Mouse (Mus musculus): ENCODE data around the gene Spn. TPM values are rescaled to one million over a fixed set of nuclear protein-coding genes. Genes with fewer than 3 reads are reported as not detected.

The Spn gene
- polyA plus RNA-seq, 1 experiment from 2014 or later: 0.23 TPM

Other genes with a start within 250 kb of the Spn start
- gene Tmem219, start 214.9 kb downstream of the Spn start, polyA plus RNA-seq (2015; fragmentation: Nextera tagmentation; extraction: Ambion mirVana): 19.2 and 23.0 TPM in 2 replicates
- gene Kctd13, start 208.9 kb downstream of the Spn start, polyA plus RNA-seq (2015; fragmentation: Nextera tagmentation; extraction: Ambion mirVana): 12.3 and 14.8 TPM in 2 replicates
- 0.08 and 0.20 TPM in 2 replicates for gene Asphd1, start 188.2 kb downstream of the Spn start, polyA plus RNA-seq (2015; fragmentation: Nextera tagmentation; extraction: Ambion mirVana)
- gene Sez6l2, start 187.3 kb downstream of the Spn start, polyA plus RNA-seq (2015; fragmentation: Nextera tagmentation; extraction: Ambion mirVana): 0.65 and 0.83 TPM in 2 replicates
- 67.4 and 86.6 TPM in 2 replicates for gene Cdipt, start 161.9 kb downstream of the Spn start, polyA plus RNA-seq (2015; fragmentation: Nextera tagmentation; extraction: Ambion mirVana)
- 0.85 and 1.6 TPM in 2 replicates for gene Cdiptos, start 161.7 kb downstream of the Spn start, polyA plus RNA-seq (2015; fragmentation: Nextera tagmentation; extraction: Ambion mirVana)
- 14.5 and 18.1 TPM in 2 replicates for gene Mvp, start 123.2 kb downstream of the Spn start, polyA plus RNA-seq (2015; fragmentation: Nextera tagmentation; extraction: Ambion mirVana)
- 0.74 TPM in 1 of 2 replicates, not detected in the other for gene Pagr1b, start 121.3 kb downstream of the Spn start, polyA plus RNA-seq (2015; fragmentation: Nextera tagmentation; extraction: Ambion mirVana)
- gene Pagr1a, start 120.5 kb downstream of the Spn start, polyA plus RNA-seq (2015; fragmentation: Nextera tagmentation; extraction: Ambion mirVana): 59.7 and 73.1 TPM in 2 replicates
- gene Gm42742, start 116.7 kb downstream of the Spn start, polyA plus RNA-seq (2015; fragmentation: Nextera tagmentation; extraction: Ambion mirVana): 15.7 and 16.6 TPM in 2 replicates
- gene Prrt2, start 116.6 kb downstream of the Spn start, polyA plus RNA-seq (2015; fragmentation: Nextera tagmentation; extraction: Ambion mirVana): 1.9 and 4.1 TPM in 2 replicates
- gene Maz, start 110.8 kb downstream of the Spn start, polyA plus RNA-seq (2015; fragmentation: Nextera tagmentation; extraction: Ambion mirVana): 35.6 and 53.7 TPM in 2 replicates
- 67.5 and 81.9 TPM in 2 replicates for gene Kif22, start 95.4 kb downstream of the Spn start, polyA plus RNA-seq (2015; fragmentation: Nextera tagmentation; extraction: Ambion mirVana)
- gene Zg16, start 50.5 kb downstream of the Spn start, polyA plus RNA-seq (2015; fragmentation: Nextera tagmentation; extraction: Ambion mirVana): not detected in 2 replicates
- 1.6 and 6.7 TPM in 2 replicates for gene AI467606, start 46.5 kb downstream of the Spn start, polyA plus RNA-seq (2015; fragmentation: Nextera tagmentation; extraction: Ambion mirVana)
- 1.8 and 2.6 TPM in 2 replicates for gene Qprt, start 15.6 kb downstream of the Spn start, polyA plus RNA-seq (2015; fragmentation: Nextera tagmentation; extraction: Ambion mirVana)
- gene Cd2bp2, start 58.2 kb upstream of the Spn start, polyA plus RNA-seq (2015; fragmentation: Nextera tagmentation; extraction: Ambion mirVana): 35.4 and 42.5 TPM in 2 replicates
- 17.0 and 21.3 TPM in 2 replicates for gene Tbc1d10b, start 70.6 kb upstream of the Spn start, polyA plus RNA-seq (2015; fragmentation: Nextera tagmentation; extraction: Ambion mirVana)
- gene Mylpf, start 71.1 kb upstream of the Spn start, polyA plus RNA-seq (2015; fragmentation: Nextera tagmentation; extraction: Ambion mirVana): 11.6 and 15.4 TPM in 2 replicates
- 17.8 and 23.7 TPM in 2 replicates for gene Zfp553, start 95.2 kb upstream of the Spn start, polyA plus RNA-seq (2015; fragmentation: Nextera tagmentation; extraction: Ambion mirVana)
- 22.8 and 33.9 TPM in 2 replicates for gene Sept1, start 95.3 kb upstream of the Spn start, polyA plus RNA-seq (2015; fragmentation: Nextera tagmentation; extraction: Ambion mirVana)
- 32.0 and 38.8 TPM in 2 replicates for gene Zfp771, start 106.5 kb upstream of the Spn start, polyA plus RNA-seq (2015; fragmentation: Nextera tagmentation; extraction: Ambion mirVana)
- gene Dctpp1, start 122.9 kb upstream of the Spn start, polyA plus RNA-seq (2015; fragmentation: Nextera tagmentation; extraction: Ambion mirVana): 134 and 135 TPM in 2 replicates
- 51.9 and 54.8 TPM in 2 replicates for gene Sephs2, start 136.2 kb upstream of the Spn start, polyA plus RNA-seq (2015; fragmentation: Nextera tagmentation; extraction: Ambion mirVana)
- 1.3 and 5.1 TPM in 2 replicates for gene Itgal, start 158.4 kb upstream of the Spn start, polyA plus RNA-seq (2015; fragmentation: Nextera tagmentation; extraction: Ambion mirVana)
- gene Zfp768, start 207.8 kb upstream of the Spn start, polyA plus RNA-seq (2015; fragmentation: Nextera tagmentation; extraction: Ambion mirVana): 17.1 and 19.6 TPM in 2 replicates
- gene Zfp747, start 238.2 kb upstream of the Spn start, polyA plus RNA-seq (2015; fragmentation: Nextera tagmentation; extraction: Ambion mirVana): 4.6 and 5.6 TPM in 2 replicates
- gene 9130019O22Rik, start 249.3 kb upstream of the Spn start, polyA plus RNA-seq (2015; fragmentation: Nextera tagmentation; extraction: Ambion mirVana): 3.0 and 4.4 TPM in 2 replicates

Measured in heart, embryonic 15.5 days (tissue).